Mouse (Mus musculus) E14TG2a.4 (cell line): Measurements from ENCODE around the gene Rbm18.
A peak's percentile ranks its signal among the peaks of the same experiment; 100 is the strongest.

Source experiments
- H3K27me3 ChIP-seq: 2 replicates; pipeline ENCODE4 v1.6.1; 2014; ENCODE audit warnings: low read length, control low read depth; ENCODE audit not compliant: insufficient read depth
- H3K36me3 ChIP-seq: 2 replicates; pipeline ENCODE4 v1.6.1; 2014; ENCODE audit warnings: low read length, control low read depth; ENCODE audit not compliant: insufficient read depth
- H3K4me1 ChIP-seq: replicated peaks from 2 replicates; pipeline ENCODE4 v1.6.1; 2014; ENCODE audit warnings: low read depth, low read length, control low read depth
- H3K4me3 ChIP-seq: replicated peaks from 2 replicates; pipeline ENCODE4 v1.5.1; 2014; ENCODE audit warnings: mild to moderate bottlenecking, low read length
- H3K9me3 ChIP-seq: 2 replicates; pipeline ENCODE4 v1.6.1; 2014; ENCODE audit warnings: low read length, control low read depth
- CTCF ChIP-seq: conservative IDR thresholded peaks from 2 replicates; pipeline ENCODE4 v1.5.1; 2014; ENCODE audit warnings: low read length
- NANOG ChIP-seq: IDR thresholded peaks from 2 replicates; pipeline ENCODE4 v1.6.1; 2014; ENCODE audit warnings: borderline replicate concordance, low read length, mixed read lengths
- POU5F1 ChIP-seq: IDR thresholded peaks from 2 replicates; pipeline ENCODE4 v1.6.1; 2014; ENCODE audit warnings: low read length, borderline replicate concordance

The Rbm18 gene

GRCm38 (mm10) chr2:36089190-36089589 lies 47.4 kb downstream of the Rbm18 start:
- H3K4me3 ChIP-seq: no peak overlapping the region
- no peak for TF ChIP-seq CTCF
- peak; percentile 90 for TF ChIP-seq NANOG
- no peaks in the 10 kb centered on the region for H3K36me3 ChIP-seq
- H3K9me3 ChIP-seq: no peaks in the 10 kb centered on the region
- H3K4me1 ChIP-seq: peaks cover 55% of the 10 kb centered on the region
- peaks cover 76% of the 10 kb centered on the region for H3K27me3 ChIP-seq

GRCm38 (mm10) chr2:36085041-36085440 lies 51.5 kb downstream of the Rbm18 start:
- Histone ChIP-seq H3K9me3 (no peaks in the 10 kb centered on the region), H3K4me1 (peaks cover 31% of the 10 kb centered on the region), H3K27me3 (peaks cover 38% of the 10 kb centered on the region), H3K36me3 (peaks cover 19% of the 10 kb centered on the region), H3K4me3 (no peak overlapping the region)
- TF ChIP-seq POU5F1 (no peak), NANOG (no peak), CTCF (no peak)

GRCm38 (mm10) chr2:36082802-36083580 lies 53.6 kb downstream of the Rbm18 start:
- Histone ChIP-seq H3K4me3 (no peak overlapping the region), H3K4me1 (peaks cover 21% of the 10 kb centered on the region), H3K9me3 (no peaks in the 10 kb centered on the region), H3K27me3 (peaks cover 36% of the 10 kb centered on the region), H3K36me3 (peaks cover 19% of the 10 kb centered on the region)
- no peak for TF ChIP-seq NANOG
- TF ChIP-seq POU5F1: no peak
- TF ChIP-seq CTCF: no peak

DNA sequence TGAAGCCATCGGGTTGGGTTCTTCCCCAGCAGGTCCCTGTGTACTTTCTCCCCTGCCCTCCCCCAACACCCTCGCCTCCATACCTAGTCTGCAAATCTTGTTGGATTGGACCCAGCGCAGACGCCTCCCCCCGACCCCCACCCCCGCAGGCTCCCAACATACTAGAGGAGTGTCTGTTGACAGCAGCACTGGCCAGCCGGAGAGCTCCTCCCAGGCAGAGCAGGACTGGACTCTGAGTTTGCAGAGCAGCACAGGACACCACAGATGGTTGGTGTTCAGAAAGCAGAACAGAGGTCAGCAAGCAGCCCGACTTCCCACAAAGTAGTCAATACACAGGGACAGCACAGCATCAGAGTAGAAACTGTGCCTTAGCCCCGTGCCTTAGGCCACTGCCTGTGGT lies 55.1 kb downstream of the Rbm18 start:
- Histone ChIP-seq H3K4me3 (no peak overlapping the region), H3K36me3 (peaks cover 19% of the 10 kb centered on the region), H3K27me3 (peaks cover 22% of the 10 kb centered on the region), H3K4me1 (peaks cover 27% of the 10 kb centered on the region), H3K9me3 (no peaks in the 10 kb centered on the region)
- TF ChIP-seq CTCF (no peak), POU5F1 (no peak), NANOG (no peak)

- Histone ChIP-seq H3K4me1 (peaks cover 22% of the 10 kb centered on the region), H3K4me3 (0 out of 2 replicates have a peak overlapping the region, but pooled peaks have one; percentile 3), H3K27me3 (peaks cover 16% of the 10 kb centered on the region), H3K36me3 (0 out of 2 replicates have a peak, but pooled peaks cover 2% of the 10 kb centered on the region), H3K9me3 (no peaks in the 10 kb centered on the region)
- TF ChIP-seq POU5F1 (no peak), CTCF (no peak), NANOG (no peak)
Observed at GRCm38 (mm10) chr2:36077160-36077761, 59.3 kb downstream of the Rbm18 start.

DNA sequence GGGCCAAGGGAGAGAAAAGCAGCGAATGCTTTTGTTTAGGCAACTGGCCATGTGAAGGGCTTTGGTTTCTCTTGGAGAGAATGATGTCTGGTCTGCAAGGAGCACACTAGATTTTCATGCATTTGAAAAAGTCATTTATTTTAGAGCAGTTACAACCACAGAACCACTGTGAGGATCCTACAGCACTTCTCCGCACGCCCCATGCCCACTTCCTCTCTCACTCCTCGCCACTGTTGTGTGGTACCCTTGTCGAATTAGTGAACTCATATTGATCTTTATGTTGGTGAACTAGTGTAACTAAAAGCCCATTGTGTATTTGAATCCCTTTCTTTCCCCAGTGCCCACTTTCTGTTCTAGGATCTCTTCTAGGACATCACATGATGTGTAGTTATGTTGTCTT lies 61.4 kb downstream of the Rbm18 start:
- Histone ChIP-seq H3K4me1 (peaks cover 15% of the 10 kb centered on the region), H3K27me3 (peaks cover 16% of the 10 kb centered on the region), H3K36me3 (no peaks in the 10 kb centered on the region), H3K4me3 (no peak overlapping the region), H3K9me3 (no peaks in the 10 kb centered on the region)
- no peak for TF ChIP-seq POU5F1
- TF ChIP-seq NANOG: no peak
- no peak for TF ChIP-seq CTCF

- no peaks in the 10 kb centered on the region for H3K9me3 ChIP-seq
- no peak overlapping the region for H3K4me3 ChIP-seq
- H3K36me3 ChIP-seq: no peaks in the 10 kb centered on the region
- peaks cover 15% of the 10 kb centered on the region for H3K4me1 ChIP-seq
- TF ChIP-seq CTCF (no peak), NANOG (no peak), POU5F1 (no peak)
- peaks cover 10% of the 10 kb centered on the region for H3K27me3 ChIP-seq
Observed at GRCm38 (mm10) chr2:36073781-36074180, 62.8 kb downstream of the Rbm18 start.

GRCm38 (mm10) chr2:36071660-36072305 lies 64.8 kb downstream of the Rbm18 start:
- Histone ChIP-seq H3K4me1 (no peaks in the 10 kb centered on the region), H3K4me3 (no peak overlapping the region), H3K27me3 (peaks cover 20% of the 10 kb centered on the region), H3K36me3 (no peaks in the 10 kb centered on the region), H3K9me3 (no peaks in the 10 kb centered on the region)
- TF ChIP-seq CTCF (no peak), NANOG (no peak), POU5F1 (no peak)
